Mouse (Mus musculus) CH12.LX (cell line): ENCODE measurements around the gene Ptprg. TPM values are rescaled to one million over a fixed set of nuclear protein-coding genes. Genes with fewer than 3 reads are reported as not detected.

ENCODE experiments used
- DNase-seq: peaks from one replicate; pipeline ENCODE4 v3.0.0-alpha.2; 2013; ENCODE audit errors: extremely low read depth
- H3K27ac ChIP-seq: 2 replicates; pipeline ENCODE4 v1.5.1; 2012; ENCODE audit warnings: low read depth, mild to moderate bottlenecking, control low read depth, moderate library complexity; ENCODE audit not compliant: insufficient read depth
- H3K27me3 ChIP-seq: replicated peaks from 2 replicates; pipeline ENCODE3; 2012; ENCODE audit warnings: inconsistent platforms
- H3K36me3 ChIP-seq, 2 experiments: replicated peaks in 1 of 2; 2 replicates each; pipeline versions ENCODE3 to v1.6.1; 2012; ENCODE audit warnings: inconsistent platforms in 1 of 2, low read length in 1 of 2, mild to moderate bottlenecking in 1 of 2, mixed read lengths in 1 of 2, moderate library complexity in 1 of 2; ENCODE audit not compliant: control insufficient read depth in 1 of 2, insufficient read depth in 1 of 2
- H3K4me1 ChIP-seq, 2 experiments: 2 replicates each; pipeline ENCODE4 v1.6.1; 2012; ENCODE audit warnings: inconsistent platforms in 1 of 2, moderate library complexity in 1 of 2; ENCODE audit not compliant: insufficient read depth in 2 of 2, control insufficient read depth in 1 of 2
- H3K4me2 ChIP-seq: 2 replicates; pipeline ENCODE4 v1.6.1; 2012; ENCODE audit warnings: low read depth, mild to moderate bottlenecking, control low read depth; ENCODE audit not compliant: poor library complexity, insufficient read depth, severe bottlenecking
- H3K4me3 ChIP-seq, 3 experiments: fragments of 150-350 bp in 1 of 3; sonication (generic) in 1 of 3; replicated peaks in 1 of 3; 2 replicates each; pipeline versions ENCODE3 to v1.5.1; 2011 to 2012; ENCODE audit warnings: low read depth in 2 of 3, low read length in 2 of 3, mild to moderate bottlenecking in 2 of 3, moderate library complexity in 2 of 3, control low read depth in 1 of 3, improper control_type of control experiment in 1 of 3, inconsistent platforms in 1 of 3, mixed read lengths in 1 of 3; ENCODE audit not compliant: poor library complexity in 1 of 3
- H3K79me2 ChIP-seq: replicated peaks from 2 replicates; pipeline ENCODE4 v1.6.1; 2012; ENCODE audit warnings: mild to moderate bottlenecking, moderate library complexity; ENCODE audit not compliant: control insufficient read depth, poor library complexity, insufficient read depth, severe bottlenecking; ENCODE audit errors: extremely low read depth
- H3K9ac ChIP-seq: 2 replicates; pipeline ENCODE4 v1.6.1; 2012; ENCODE audit warnings: low read depth, mild to moderate bottlenecking, control low read depth, moderate library complexity; ENCODE audit not compliant: insufficient read depth
- H3K9me3 ChIP-seq: replicated peaks from 2 replicates; pipeline ENCODE3; 2012; ENCODE audit warnings: low read length, inconsistent platforms, mixed read lengths
- CHD1 ChIP-seq: IDR thresholded peaks from 2 replicates; pipeline ENCODE4 v1.6.1; 2012; ENCODE audit warnings: low read depth, low read length, improper control_type of control experiment, inconsistent platforms
- CHD2 ChIP-seq: IDR thresholded peaks from 2 replicates; pipeline ENCODE4 v1.6.1; 2011; ENCODE audit warnings: low read length, improper control_type of control experiment
- CTCF ChIP-seq, 2 experiments: IDR thresholded peaks in 1 of 2; conservative IDR thresholded peaks in 1 of 2; 2 replicates each; pipeline ENCODE4 v1.5.1; 2011 to 2012; ENCODE audit warnings: low read depth in 2 of 2, low read length in 2 of 2, improper control_type of control experiment in 1 of 2, inconsistent platforms in 1 of 2, mild to moderate bottlenecking in 1 of 2, moderate library complexity in 1 of 2
- E2F4 ChIP-seq: IDR thresholded peaks from 2 replicates; pipeline ENCODE4 v1.6.1; 2011; ENCODE audit warnings: low read depth, low read length, improper control_type of control experiment; ENCODE audit not compliant: insufficient replicate concordance
- ELF1 ChIP-seq: IDR thresholded peaks from 2 replicates; pipeline ENCODE4 v1.6.1; 2014; ENCODE audit warnings: low read depth, mild to moderate bottlenecking, inconsistent platforms, low read length, improper control_type of control experiment
- EP300 ChIP-seq: IDR thresholded peaks from 2 replicates; pipeline ENCODE4 v1.6.1; 2011; ENCODE audit warnings: low read length, improper control_type of control experiment
- ETS1 ChIP-seq: conservative IDR thresholded peaks from 2 replicates; pipeline ENCODE4 v1.6.1; 2012; ENCODE audit warnings: low read depth, mild to moderate bottlenecking, inconsistent platforms, low read length, improper control_type of control experiment, moderate library complexity
- GABPA ChIP-seq: IDR thresholded peaks from 2 replicates; pipeline ENCODE4 v1.6.1; 2012; ENCODE audit warnings: low read depth, low read length, improper control_type of control experiment, inconsistent platforms; ENCODE audit not compliant: insufficient replicate concordance
- HCFC1 ChIP-seq: IDR thresholded peaks from 2 replicates; pipeline ENCODE4 v1.6.1; 2012; ENCODE audit warnings: low read depth, mild to moderate bottlenecking, inconsistent platforms, low read length, improper control_type of control experiment
- IRF4 ChIP-seq: IDR thresholded peaks from 2 replicates; pipeline ENCODE4 v1.6.1; 2014; ENCODE audit warnings: low read depth, mild to moderate bottlenecking, inconsistent platforms, low read length, improper control_type of control experiment
- KAT2A ChIP-seq: IDR thresholded peaks from 2 replicates; pipeline ENCODE4 v1.6.1; 2012; ENCODE audit warnings: low read length, improper control_type of control experiment, inconsistent platforms; ENCODE audit not compliant: insufficient replicate concordance
- MAFK ChIP-seq: IDR thresholded peaks from 2 replicates; pipeline ENCODE4 v1.6.1; 2011; ENCODE audit warnings: low read length, improper control_type of control experiment; ENCODE audit not compliant: insufficient replicate concordance
- MAZ ChIP-seq: IDR thresholded peaks from 2 replicates; pipeline ENCODE4 v1.6.1; 2012; ENCODE audit warnings: low read depth, mild to moderate bottlenecking, inconsistent platforms, low read length, improper control_type of control experiment, moderate library complexity
- MEF2A ChIP-seq: IDR thresholded peaks from 2 replicates; pipeline ENCODE4 v1.6.1; 2014; ENCODE audit warnings: low read depth, mild to moderate bottlenecking, inconsistent platforms, low read length, improper control_type of control experiment, borderline replicate concordance
- MXI1 ChIP-seq: IDR thresholded peaks from 2 replicates; pipeline ENCODE4 v1.6.1; 2011; ENCODE audit warnings: mild to moderate bottlenecking, low read depth, low read length, improper control_type of control experiment
- MYC ChIP-seq: IDR thresholded peaks from 2 replicates; pipeline ENCODE4 v1.6.1; 2011; ENCODE audit warnings: low read depth, mild to moderate bottlenecking, improper control_type of control experiment, low read length
- NELFE ChIP-seq: IDR thresholded peaks from 2 replicates; pipeline ENCODE4 v1.6.1; 2011; ENCODE audit warnings: low read depth, low read length, improper control_type of control experiment
- NRF1 ChIP-seq: IDR thresholded peaks from 2 replicates; pipeline ENCODE4 v1.6.1; 2014; ENCODE audit warnings: low read depth, mild to moderate bottlenecking, inconsistent platforms, low read length, improper control_type of control experiment, moderate library complexity
- PAX5 ChIP-seq: IDR thresholded peaks from 2 replicates; pipeline ENCODE4 v1.6.1; 2012; ENCODE audit warnings: low read length, inconsistent platforms, mixed read lengths
- POLR2A ChIP-seq: IDR thresholded peaks from 2 replicates; pipeline ENCODE4 v1.6.1; 2011; ENCODE audit warnings: low read depth, mild to moderate bottlenecking, improper control_type of control experiment, low read length
- RAD21 ChIP-seq: IDR thresholded peaks from 2 replicates; pipeline ENCODE4 v1.6.1; 2011; ENCODE audit warnings: low read depth, mild to moderate bottlenecking, low read length, improper control_type of control experiment, moderate library complexity
- RCOR1 ChIP-seq: conservative IDR thresholded peaks from 2 replicates; pipeline ENCODE4 v1.6.1; 2012; ENCODE audit warnings: low read depth, mild to moderate bottlenecking, inconsistent platforms, low read length, improper control_type of control experiment
- SIN3A ChIP-seq: IDR thresholded peaks from 2 replicates; pipeline ENCODE4 v1.6.1; 2012; ENCODE audit warnings: low read length, improper control_type of control experiment, inconsistent platforms
- ZC3H11A ChIP-seq: IDR thresholded peaks from 2 replicates; pipeline ENCODE4 v1.6.1; 2012; ENCODE audit warnings: low read depth, mild to moderate bottlenecking, inconsistent platforms, low read length, improper control_type of control experiment
- ZKSCAN1 ChIP-seq: IDR thresholded peaks from 2 replicates; pipeline ENCODE4 v1.6.1; 2012; ENCODE audit warnings: low read depth, inconsistent platforms, low read length, improper control_type of control experiment, borderline replicate concordance
- ZMIZ1 ChIP-seq: IDR thresholded peaks from 2 replicates; pipeline ENCODE4 v1.6.1; 2012; ENCODE audit warnings: low read depth, mild to moderate bottlenecking, inconsistent platforms, low read length, improper control_type of control experiment
- ZNF384 ChIP-seq: IDR thresholded peaks from 2 replicates; pipeline ENCODE4 v1.6.1; 2012; ENCODE audit warnings: low read depth, low read length, improper control_type of control experiment, inconsistent platforms
- dilution Hi-C: fragments of 300-500 bp; cut with MboI; formaldehyde crosslinking; loops from 2 replicates; pipeline ENCODE4 v1.14.3; 2020; ENCODE audit warnings: low sequenced_read_pairs; ENCODE audit not compliant: extremely low pct_unique_long_range_greater_than_20kb, extremely low pct_ligation_motif_present
- in situ Hi-C: fragments of 300-500 bp; cut with MboI; formaldehyde crosslinking; loops from 3 replicates; pipeline ENCODE4 v1.14.3; 2019; ENCODE audit warnings: low sequenced_read_pairs, low pct_ligation_motif_present, low pct_unique_long_range_greater_than_20kb, mixed read lengths
- polyA plus RNA-seq: library from polyadenylated mRNA; unstranded; fragments of >175 nt; gene quantifications from 2 replicates; pipeline ENCODE4 v1.2.1, GENCODE M21; 2012; ENCODE audit warnings: low read depth; ENCODE audit not compliant: insufficient read length
- total RNA-seq, 2 experiments: library from RNA; depleted of rRNA; stranded (reverse); fragments of 300-350 nt in 1 of 2; fragments of >200 nt in 1 of 2; gene quantifications; 2 replicates each; pipeline ENCODE4 v1.2.3; 2012 to 2014

Gene Ptprg
- total and polyA plus RNA-seq, 3 experiments = 0.08 TPM; not detected in 2

DNA sequence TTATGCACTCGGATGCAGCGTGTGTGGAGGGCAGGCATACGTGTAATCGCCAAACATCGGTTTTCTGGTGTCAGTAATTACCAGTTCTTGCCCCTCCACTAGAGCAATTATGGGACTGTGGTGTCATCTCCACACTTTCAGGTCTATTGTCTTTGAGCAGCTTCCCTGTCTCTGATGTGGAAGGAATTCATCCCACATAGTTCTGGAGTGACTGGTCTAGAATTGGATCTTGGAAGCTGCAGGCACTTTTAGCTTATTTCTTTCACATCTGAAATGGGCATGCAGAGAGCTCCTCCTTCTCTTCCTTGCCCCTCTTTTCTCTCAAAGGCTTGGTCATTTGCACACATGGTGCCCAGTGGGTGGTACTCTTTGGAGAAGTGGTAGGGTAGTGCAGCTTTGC lies 363.9 kb downstream of the Ptprg start:
- H3K4me3 ChIP-seq = no peak overlapping the region
- no peak for DNase-seq
- no peaks in the 10 kb centered on the region for H3K79me2 ChIP-seq
- in situ Hi-C loops = no loop called here
- H3K4me1 ChIP-seq = no peaks in the 10 kb centered on the region
- peaks cover 25% of the 10 kb centered on the region for H3K9me3 ChIP-seq
- no peak for TF ChIP-seq ELF1
- no peak for TF ChIP-seq MAZ
- TF ChIP-seq MAFK = no peak
- no peak for TF ChIP-seq ETS1
- no peak for TF ChIP-seq EP300
- no peak for TF ChIP-seq MYC
- TF ChIP-seq CHD1 = no peak
- no peak for TF ChIP-seq MXI1
- no peak for TF ChIP-seq GABPA
- TF ChIP-seq KAT2A = no peak
- no peak for TF ChIP-seq ZMIZ1
- no peak for TF ChIP-seq ZNF384
- TF ChIP-seq E2F4 = no peak
- TF ChIP-seq RAD21 = no peak
- TF ChIP-seq NRF1 = no peak
- TF ChIP-seq MEF2A = no peak
- no peak for TF ChIP-seq SIN3A
- TF ChIP-seq RCOR1 = no peak
- H3K27ac ChIP-seq = no peak overlapping the region
- dilution Hi-C loops = no loop called here
- H3K36me3 ChIP-seq = no peaks in the 10 kb centered on the region
- no peak overlapping the region for H3K9ac ChIP-seq
- H3K4me2 ChIP-seq = no peak overlapping the region
- no peaks in the 10 kb centered on the region for H3K27me3 ChIP-seq

DNA sequence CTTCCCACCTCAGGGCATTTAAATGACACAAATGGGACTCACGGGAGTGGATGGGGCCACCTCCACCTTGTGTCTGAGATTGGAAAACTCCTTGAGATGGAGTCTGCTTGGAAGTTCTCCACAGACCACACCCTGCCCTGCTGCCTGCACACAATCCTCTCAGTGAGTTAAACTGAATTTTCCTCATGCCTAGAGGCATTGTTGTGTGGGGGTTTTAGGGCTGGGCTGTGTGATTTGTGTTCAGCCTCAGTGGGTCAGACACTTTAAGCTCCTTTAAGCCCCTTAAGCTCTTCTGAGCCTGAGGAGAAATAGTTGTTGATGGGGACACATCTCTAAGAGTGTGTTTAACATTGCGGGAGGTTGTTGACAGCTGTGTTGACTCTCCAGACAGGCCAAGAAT lies 375.2 kb downstream of the Ptprg start:
- in situ Hi-C loops = no loop called here
- Histone ChIP-seq H3K4me1 (no peaks in the 10 kb centered on the region), H3K9me3 (peaks cover 20% of the 10 kb centered on the region), H3K4me3 (no peak overlapping the region), H3K4me2 (no peak overlapping the region), H3K27me3 (no peaks in the 10 kb centered on the region), H3K27ac (no peak overlapping the region), H3K9ac (no peak overlapping the region), H3K79me2 (no peaks in the 10 kb centered on the region), H3K36me3 (no peaks in the 10 kb centered on the region)
- no peak for DNase-seq
- TF ChIP-seq ZKSCAN1 (no peak), CTCF (conservative IDR thresholded peaks at IDR 0.05 in 1 of 2, IDR thresholded peaks at IDR 0.05 in 1 of 2; ENCODE audit: low read depth in 2 of 2, low read length in 2 of 2) (no peak), MXI1 (no peak), ZC3H11A (no peak), CHD2 (no peak), RCOR1 (no peak), RAD21 (no peak), ELF1 (no peak), ETS1 (no peak), NELFE (no peak), MEF2A (no peak), PAX5 (no peak), SIN3A (no peak), POLR2A (no peak), HCFC1 (no peak), IRF4 (no peak), CHD1 (no peak)
- dilution Hi-C loops = no loop called here
